Mouse (Mus musculus) kidney, embryonic 16.5 days (tissue): ENCODE data around the gene Mamdc4. TPM values are rescaled to one million over a fixed set of nuclear protein-coding genes. Genes with fewer than 3 reads are reported as not detected.

Source experiments
- ATAC-seq: fragments of 200-750 bp; cut with Nextera tagmentation; 2 replicates; pipeline ENCODE4 v1.8.0; 2017; ENCODE audit warnings: moderate TSS enrichment; ENCODE audit not compliant: low FRiP score, low TSS enrichment
- H3K27ac ChIP-seq: fragments of 300-500 bp; sonication (generic); 2 replicates; pipeline ENCODE4 v1.5.1; 2014; ENCODE audit warnings: low read length
- H3K27me3 ChIP-seq: fragments of 300-500 bp; sonication (generic); 2 replicates; pipeline ENCODE4 v1.6.1; 2014; ENCODE audit warnings: low read length, control low read depth, mixed read lengths; ENCODE audit not compliant: insufficient read depth
- H3K36me3 ChIP-seq: fragments of 300-500 bp; sonication (generic); 2 replicates; pipeline ENCODE4 v1.6.1; 2014; ENCODE audit warnings: low read length, control low read depth, mixed read lengths; ENCODE audit not compliant: insufficient read depth
- H3K4me1 ChIP-seq: fragments of 300-500 bp; sonication (generic); 2 replicates; pipeline ENCODE4 v1.6.1; 2014; ENCODE audit warnings: low read length, control low read depth, mixed read lengths; ENCODE audit not compliant: insufficient read depth
- H3K4me2 ChIP-seq: fragments of 300-500 bp; sonication (generic); replicated peaks from 2 replicates; pipeline ENCODE4 v1.6.1; 2014; ENCODE audit warnings: low read depth, low read length
- H3K4me3 ChIP-seq: fragments of 300-500 bp; sonication (generic); 2 replicates; pipeline ENCODE4 v1.5.1; 2014; ENCODE audit warnings: mild to moderate bottlenecking, low read length
- H3K9ac ChIP-seq: fragments of 300-500 bp; sonication (generic); replicated peaks from 2 replicates; pipeline ENCODE4 v1.6.1; 2014; ENCODE audit warnings: low read length
- H3K9me3 ChIP-seq: fragments of 300-500 bp; sonication (generic); 2 replicates; pipeline ENCODE4 v1.6.1; 2016; ENCODE audit warnings: low read length, control low read depth
- WGBS: fragments of 180-500 bp; shearing (Covaris S2); extraction: QIAGEN DNeasy Blood & Tissue Kit; methylation state at CpG from one replicate; pipeline ENCODE4 v1.1.7; 2014; 5-methylcytosine and 5-hydroxymethylcytosine counted together
- polyA plus RNA-seq: library from polyadenylated mRNA; unstranded; fragments of >200 nt; fragmentation: Nextera tagmentation; extraction: Ambion mirVana; gene quantifications from 2 replicates; pipeline ENCODE4 v1.2.1, GENCODE M21; 2015

The Mamdc4 gene
- polyA plus RNA-seq, 1 experiment from 2014 or later, result 14.7 TPM

- Histone ChIP-seq H3K4me3 (no peak overlapping the region), H3K27ac (no peak overlapping the region), H3K9me3 (no peaks in the 10 kb centered on the region), H3K9ac (no peak overlapping the region), H3K36me3 (peaks cover 62% of the 10 kb centered on the region), H3K4me1 (no peaks in the 10 kb centered on the region), H3K4me2 (no peak overlapping the region), H3K27me3 (no peaks in the 10 kb centered on the region)
- ATAC-seq, result no peak
- 80% methylated on average over 3 of the region's 3 CpGs for WGBS
These were observed 40.3 kb downstream of the Mamdc4 start for GRCm38 (mm10) chr2:25534178-25534865.

DNA sequence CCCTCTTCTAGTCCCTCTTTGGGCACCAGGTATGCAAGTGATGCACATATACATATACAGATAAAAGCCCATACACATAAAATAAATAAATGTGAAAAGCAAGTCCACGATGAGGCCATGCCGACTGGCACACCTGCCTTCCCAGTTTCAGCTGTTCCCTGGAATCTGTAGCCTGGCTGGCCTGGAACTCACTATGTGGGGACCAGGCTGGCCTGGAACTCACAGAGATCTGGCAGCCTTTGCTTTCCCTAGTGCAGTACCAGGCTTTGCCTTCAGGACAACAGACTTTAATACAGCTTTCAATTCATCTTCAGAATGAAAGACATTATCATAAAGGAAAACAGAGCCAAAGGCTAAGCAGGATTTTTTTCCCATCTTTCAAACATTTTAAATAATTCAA is 40.9 kb downstream of the Mamdc4 start:
- 89% methylated on average over 2 of the region's 2 CpGs for WGBS
- no peak overlapping the region for H3K4me3 ChIP-seq
- no peak for ATAC-seq
- no peak overlapping the region for H3K4me2 ChIP-seq
- no peaks in the 10 kb centered on the region for H3K4me1 ChIP-seq
- H3K9me3 ChIP-seq, result no peaks in the 10 kb centered on the region
- H3K9ac ChIP-seq, result no peak overlapping the region
- H3K27ac ChIP-seq, result no peak overlapping the region
- no peaks in the 10 kb centered on the region for H3K27me3 ChIP-seq
- H3K36me3 ChIP-seq, result peaks cover 67% of the 10 kb centered on the region

- H3K36me3 ChIP-seq, result peaks cover 80% of the 10 kb centered on the region
- no peaks in the 10 kb centered on the region for H3K9me3 ChIP-seq
- H3K4me3 ChIP-seq, result no peak overlapping the region
- H3K27ac ChIP-seq, result no peak overlapping the region
- no peak overlapping the region for H3K4me2 ChIP-seq
- no peaks in the 10 kb centered on the region for H3K4me1 ChIP-seq
- 86% methylated on average over 9 of the region's 9 CpGs for WGBS
- H3K27me3 ChIP-seq, result no peaks in the 10 kb centered on the region
- H3K9ac ChIP-seq, result no peak overlapping the region
- no peak for ATAC-seq
These were observed 47.9 kb downstream of the Mamdc4 start for GRCm38 (mm10) chr2:25526510-25527302.

Other genes starting within 250 kb of the Mamdc4 start
- 53.7 and 57.5 TPM in 2 replicates for gene Man1b1, start 242.5 kb downstream of the Mamdc4 start, polyA plus RNA-seq
- 32.8 and 33.2 TPM in 2 replicates for gene Dpp7, start 218.5 kb downstream of the Mamdc4 start, polyA plus RNA-seq
- gene Uap1l1, start 209.2 kb downstream of the Mamdc4 start, polyA plus RNA-seq, result 38.9 and 49.2 TPM in 2 replicates
- gene Sapcd2, start 202.5 kb downstream of the Mamdc4 start, polyA plus RNA-seq, result 39.3 and 41.2 TPM in 2 replicates
- gene Entpd2, start 179.0 kb downstream of the Mamdc4 start, polyA plus RNA-seq, result 5.5 and 6.4 TPM in 2 replicates
- 52.4 and 58.3 TPM in 2 replicates for gene Npdc1, start 175.5 kb downstream of the Mamdc4 start, polyA plus RNA-seq
- not detected in 2 replicates for gene Fut7, start 151.6 kb downstream of the Mamdc4 start, polyA plus RNA-seq
- gene Abca2, start 146.1 kb downstream of the Mamdc4 start, polyA plus RNA-seq, result 12.7 and 14.3 TPM in 2 replicates
- gene Clic3, start 118.0 kb downstream of the Mamdc4 start, polyA plus RNA-seq, result 3.9 and 8.5 TPM in 2 replicates
- gene Paxx, start 113.8 kb downstream of the Mamdc4 start, polyA plus RNA-seq, result 33.8 and 35.9 TPM in 2 replicates
- 1.8 and 4.7 TPM in 2 replicates for gene Ptgds, start 104.8 kb downstream of the Mamdc4 start, polyA plus RNA-seq
- not detected in 2 replicates for gene Lcn12, start 80.9 kb downstream of the Mamdc4 start, polyA plus RNA-seq
- gene Fbxw5, start 74.1 kb downstream of the Mamdc4 start, polyA plus RNA-seq, result 105 and 115 TPM in 2 replicates
- 9.5 and 9.6 TPM in 2 replicates for gene C8g, start 73.1 kb downstream of the Mamdc4 start, polyA plus RNA-seq
- gene Traf2, start 27.9 kb downstream of the Mamdc4 start, polyA plus RNA-seq, result 40.6 and 43.6 TPM in 2 replicates
- gene Edf1, start 17.0 kb downstream of the Mamdc4 start, polyA plus RNA-seq, result 372 and 373 TPM in 2 replicates
- gene Phpt1, start 379 bp upstream of the Mamdc4 start, polyA plus RNA-seq, result 193 and 206 TPM in 2 replicates
- gene Ajm1, start 6.9 kb upstream of the Mamdc4 start, polyA plus RNA-seq, result 0.18 and 0.22 TPM in 2 replicates
- 69.8 and 73.9 TPM in 2 replicates for gene Rabl6, start 33.7 kb upstream of the Mamdc4 start, polyA plus RNA-seq
- gene Ccdc183, start 42.8 kb upstream of the Mamdc4 start, polyA plus RNA-seq, result 0.27 and 0.33 TPM in 2 replicates
- 36.1 and 37.6 TPM in 2 replicates for gene Tmem141, start 47.2 kb upstream of the Mamdc4 start, polyA plus RNA-seq
- gene Fcna, start 53.2 kb upstream of the Mamdc4 start, polyA plus RNA-seq, result 2.6 and 3.2 TPM in 2 replicates
- not detected in 2 replicates for gene Lcn8, start 78.3 kb upstream of the Mamdc4 start, polyA plus RNA-seq
- not detected in 2 replicates for gene Lcn5, start 83.1 kb upstream of the Mamdc4 start, polyA plus RNA-seq
- gene Lcn6, start 101.9 kb upstream of the Mamdc4 start, polyA plus RNA-seq, result not detected in 2 replicates
- not detected in 2 replicates for gene Lcn10, start 107.9 kb upstream of the Mamdc4 start, polyA plus RNA-seq
- 0.24 TPM in 1 of 2 replicates, not detected in the other for gene Obp2a, start 125.2 kb upstream of the Mamdc4 start, polyA plus RNA-seq
- 89.0 and 91.6 TPM in 2 replicates for gene Bmyc, start 131.9 kb upstream of the Mamdc4 start, polyA plus RNA-seq
- gene Obp2b, start 162.2 kb upstream of the Mamdc4 start, polyA plus RNA-seq, result not detected in 2 replicates
- gene Lcn3, start 190.7 kb upstream of the Mamdc4 start, polyA plus RNA-seq, result not detected in 2 replicates
- not detected in 2 replicates for gene Lcn11, start 202.2 kb upstream of the Mamdc4 start, polyA plus RNA-seq
- gene Gm13539, start 207.4 kb upstream of the Mamdc4 start, polyA plus RNA-seq, result not detected in 2 replicates
- not detected in 2 replicates for gene Glt6d1, start 241.0 kb upstream of the Mamdc4 start, polyA plus RNA-seq
- not detected in 2 replicates for gene Lcn9, start 248.3 kb upstream of the Mamdc4 start, polyA plus RNA-seq